Mouse (Mus musculus) spleen, adult 2 months (tissue): Measurements from ENCODE around the gene 1700025C18Rik.

Experiments used
- CTCF ChIP-seq: fragments of 200-500 bp; IDR thresholded peaks from 2 replicates; pipeline ENCODE4 v1.5.1; 2011; ENCODE audit warnings: mild to moderate bottlenecking, inconsistent platforms; ENCODE audit not compliant: insufficient read depth, insufficient read length, insufficient replicate concordance; ENCODE audit errors: extremely low read depth
- POLR2A ChIP-seq: fragments of 200-500 bp; IDR thresholded peaks from 2 replicates; pipeline ENCODE4 v1.6.1; 2011; ENCODE audit warnings: low read depth, low read length, inconsistent platforms

DNA sequence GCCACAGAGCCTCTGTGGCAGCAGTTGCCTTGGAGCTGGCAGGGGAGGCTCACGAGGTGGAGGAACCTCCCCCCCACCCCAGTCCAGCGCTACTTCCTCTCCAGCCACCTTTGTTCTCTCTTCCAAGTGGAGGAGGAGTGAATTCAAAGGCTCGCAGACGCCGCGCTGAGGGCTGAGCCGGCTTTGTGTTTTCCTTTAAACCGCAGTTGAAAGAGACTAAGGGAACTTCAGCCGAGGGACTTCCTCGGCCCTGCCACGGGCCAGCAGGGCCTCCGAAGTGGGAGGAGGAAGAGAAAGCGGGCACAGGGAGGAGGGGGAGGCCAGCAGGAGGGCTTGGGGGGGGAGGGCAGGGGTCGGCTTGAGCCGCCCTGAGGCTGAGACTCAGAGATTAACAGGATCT lies 43.0 kb upstream of the 1700025C18Rik start:
- TF ChIP-seq CTCF (no peak), POLR2A (no peak)
